18 mouse cellular contexts compared by ENCODE assay signal in the genomic region with DNA sequence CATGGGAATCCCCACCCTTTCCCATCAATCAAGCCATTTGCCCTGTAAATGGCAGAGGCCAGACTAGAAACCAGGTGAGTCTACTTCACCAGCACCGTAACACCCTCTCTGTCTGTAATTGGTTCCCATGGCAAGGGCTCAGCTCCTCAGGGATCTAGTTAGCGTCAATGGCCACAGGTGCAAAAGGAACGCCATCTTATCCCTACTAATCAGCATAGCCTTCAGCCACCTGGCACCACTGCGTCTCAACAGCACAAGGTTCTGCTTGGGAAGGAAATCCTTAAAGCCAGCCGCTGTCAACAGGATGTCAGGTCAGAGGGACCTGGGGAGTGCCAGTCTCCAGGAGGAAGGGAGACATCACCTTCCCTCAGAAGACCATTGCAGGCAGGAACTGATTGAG.
DNase-seq lines count a peak whose midpoint lies in the region; ATAC-seq and TF ChIP-seq lines count a peak whose summit lies in the region.
"Had no signal": no experiment of that assay in that cellular context is flagged by ENCODE, and none has a peak within 500 bp of the region (broad histone marks: within the 10 kb centered on the region; RNA-seq: fewer than 3 reads in every experiment).

No protein-coding gene starts in this region.

- no peaks in the 10 kb centered on the region for H3K4me1 ChIP-seq in forebrain, embryonic 12.5 days
- no peaks in the 10 kb centered on the region for H3K4me1 ChIP-seq in forebrain, embryonic 13.5 days
- H3K4me1 ChIP-seq in midbrain, embryonic 12.5 days: no peaks in the 10 kb centered on the region
- H3K4me1 ChIP-seq in midbrain, postnatal 0 days (ENCODE audit: insufficient read depth, low read length): no peaks in the 10 kb centered on the region

- no peaks in the 10 kb centered on the region for H3K36me3 ChIP-seq in forebrain, embryonic 12.5 days (replicated peaks)
- H3K36me3 ChIP-seq in forebrain, embryonic 13.5 days (ENCODE audit: poor library complexity, severe bottlenecking): no peaks in the 10 kb centered on the region
- H3K36me3 ChIP-seq in midbrain, embryonic 12.5 days: no peaks in the 10 kb centered on the region
- no peaks in the 10 kb centered on the region for H3K36me3 ChIP-seq in midbrain, postnatal 0 days (ENCODE audit: insufficient read depth, low read length)
- H3K36me3 ChIP-seq: heart, embryonic 10.5 days had no signal

- H3K27ac ChIP-seq in forebrain, embryonic 12.5 days: no peak overlapping the region
- H3K27ac ChIP-seq in forebrain, embryonic 13.5 days: no peak overlapping the region
- H3K27ac ChIP-seq in midbrain, embryonic 12.5 days (replicated peaks): no peak overlapping the region; the same call in 1 of the 2 replicates
- no peak overlapping the region for H3K27ac ChIP-seq in midbrain, postnatal 0 days (ENCODE audit: low read depth, low read length)
- H3K27ac ChIP-seq: heart, embryonic 10.5 days; macrophage had no signal

- H3K9ac ChIP-seq in forebrain, embryonic 12.5 days: no peak overlapping the region
- H3K9ac ChIP-seq in forebrain, embryonic 13.5 days: no peak overlapping the region
- no peak overlapping the region for H3K9ac ChIP-seq in midbrain, embryonic 12.5 days (replicated peaks)
- H3K9ac ChIP-seq in midbrain, postnatal 0 days (replicated peaks; ENCODE audit: low read length, poor library complexity, severe bottlenecking): no peak overlapping the region

- DNase-seq in midbrain, postnatal 0 days (ENCODE audit: low spot score): no peak
- DNase-seq in mesoderm, embryonic 11.5 days (ENCODE audit: low read depth, low spot score): peak; percentile 12
- no peak for DNase-seq in gastrocnemius, postnatal 4 days (ENCODE audit: low spot score in 2 of 2)
- no peak for DNase-seq in embryo, embryonic 10 days (ENCODE audit: low spot score)
- DNase-seq: cerebellum, adult 11-12 months; cerebellum, postnatal 25 days; embryo, embryonic 11 days; heart, postnatal 4 days; kidney, adult 9 months; kidney, postnatal 14 days; right cerebral cortex, postnatal 25 days; spleen, adult 18-20 months had no signal

- 71% methylated on average over 5 of the region's 5 CpGs for WGBS in forebrain, embryonic 12.5 days
- WGBS in forebrain, embryonic 13.5 days: 73% methylated on average over 5 of the region's 5 CpGs
- 72% methylated on average over 5 of the region's 5 CpGs for WGBS in midbrain, embryonic 12.5 days
- WGBS in midbrain, postnatal 0 days: 47% methylated on average over 5 of the region's 5 CpGs

- no peaks in the 10 kb centered on the region for H3K9me3 ChIP-seq in forebrain, embryonic 12.5 days
- H3K9me3 ChIP-seq in forebrain, embryonic 13.5 days (replicated peaks): no peaks in the 10 kb centered on the region
- no peaks in the 10 kb centered on the region for H3K9me3 ChIP-seq in midbrain, embryonic 12.5 days
- H3K9me3 ChIP-seq in midbrain, postnatal 0 days (ENCODE audit: low read length): no peaks in the 10 kb centered on the region
- H3K9me3 ChIP-seq: heart, embryonic 10.5 days had no signal

- no peak for TF ChIP-seq CTCF in midbrain, postnatal 0 days (IDR thresholded peaks at IDR 0.05)

- no peaks in the 10 kb centered on the region for H3K27me3 ChIP-seq in forebrain, embryonic 12.5 days
- H3K27me3 ChIP-seq in forebrain, embryonic 13.5 days: no peaks in the 10 kb centered on the region
- H3K27me3 ChIP-seq in midbrain, embryonic 12.5 days: no peaks in the 10 kb centered on the region
- H3K27me3 ChIP-seq in midbrain, postnatal 0 days (ENCODE audit: insufficient read depth, low read length): no peaks in the 10 kb centered on the region

- H3K4me3 ChIP-seq in forebrain, embryonic 12.5 days (replicated peaks): no peak overlapping the region
- no peak overlapping the region for H3K4me3 ChIP-seq in forebrain, embryonic 13.5 days
- H3K4me3 ChIP-seq in midbrain, embryonic 12.5 days: no peak overlapping the region
- no peak overlapping the region for H3K4me3 ChIP-seq in midbrain, postnatal 0 days (ENCODE audit: low read depth, low read length)
- H3K4me3 ChIP-seq: heart, embryonic 10.5 days had no signal

- peak; percentile 73 for ATAC-seq in forebrain, embryonic 12.5 days (ENCODE audit: low FRiP score)
- no peak for ATAC-seq in forebrain, embryonic 13.5 days
- ATAC-seq in midbrain, embryonic 12.5 days (ENCODE audit: low FRiP score, low read depth): peak; percentile 75
- ATAC-seq in midbrain, postnatal 0 days (ENCODE audit: low FRiP score): no peak
- ATAC-seq: lung, postnatal 0 days had no signal

- H3K4me2 ChIP-seq in forebrain, embryonic 12.5 days: no peak overlapping the region
- H3K4me2 ChIP-seq in forebrain, embryonic 13.5 days: no peak overlapping the region
- no peak overlapping the region for H3K4me2 ChIP-seq in midbrain, embryonic 12.5 days (replicated peaks)
- no peak overlapping the region for H3K4me2 ChIP-seq in midbrain, postnatal 0 days (ENCODE audit: low read depth, low read length, poor library complexity, severe bottlenecking)

Comparison
In these comparisons a context has a peak if more than half of its experiments do, and no peak if none do; other contexts are left out.
1. ATAC-seq: peak in forebrain, embryonic 12.5 days (single experiment) and midbrain, embryonic 12.5 days (single experiment); none in forebrain, embryonic 13.5 days (single experiment) and midbrain, postnatal 0 days (single experiment).